Mouse (Mus musculus) forebrain, embryonic 12.5 days (tissue): Measurements from ENCODE around the gene Ccdc85c. TPM values are rescaled to one million over a fixed set of nuclear protein-coding genes. Genes with fewer than 3 reads are reported as not detected.

ENCODE experiments used
- ATAC-seq: fragments of 200-750 bp; cut with Nextera tagmentation; 2 replicates; pipeline ENCODE4 v1.8.0; 2017; ENCODE audit warnings: moderate TSS enrichment; ENCODE audit not compliant: low FRiP score
- H3K27ac ChIP-seq: fragments of 300-500 bp; sonication (generic); 2 replicates; pipeline ENCODE4 v1.5.1; 2016; ENCODE audit warnings: mild to moderate bottlenecking
- H3K27me3 ChIP-seq: fragments of 300-500 bp; sonication (generic); 2 replicates; pipeline ENCODE4 v1.6.1; 2016; ENCODE audit warnings: mild to moderate bottlenecking
- H3K36me3 ChIP-seq: fragments of 300-500 bp; sonication (generic); replicated peaks from 2 replicates; pipeline ENCODE4 v1.6.1; 2016; ENCODE audit warnings: mild to moderate bottlenecking
- H3K4me1 ChIP-seq: fragments of 300-500 bp; sonication (generic); 2 replicates; pipeline ENCODE4 v1.6.1; 2016
- H3K4me2 ChIP-seq: fragments of 300-500 bp; sonication (generic); 2 replicates; pipeline ENCODE4 v1.6.1; 2016; ENCODE audit warnings: mild to moderate bottlenecking, moderate library complexity
- H3K4me3 ChIP-seq: fragments of 300-500 bp; sonication (generic); replicated peaks from 2 replicates; pipeline ENCODE4 v1.5.1; 2016; ENCODE audit warnings: mild to moderate bottlenecking
- H3K9ac ChIP-seq: fragments of 300-500 bp; sonication (generic); 2 replicates; pipeline ENCODE4 v1.6.1; 2016; ENCODE audit warnings: mild to moderate bottlenecking
- H3K9me3 ChIP-seq: fragments of 300-500 bp; sonication (generic); 2 replicates; pipeline ENCODE4 v1.6.1; 2016
- WGBS: fragments of 180-500 bp; shearing (Covaris S2); methylation state at CpG from one replicate; pipeline ENCODE4 v1.1.7; 2016; 5-methylcytosine and 5-hydroxymethylcytosine counted together
- polyA plus RNA-seq: library from polyadenylated mRNA; unstranded; fragments of >200 nt; fragmentation: Nextera tagmentation; extraction: Ambion mirVana; gene quantifications from 2 replicates; pipeline ENCODE4 v1.2.1, GENCODE M21; 2016

Gene Ccdc85c
- 10.7 and 14.7 TPM in 2 replicates for polyA plus RNA-seq

DNA sequence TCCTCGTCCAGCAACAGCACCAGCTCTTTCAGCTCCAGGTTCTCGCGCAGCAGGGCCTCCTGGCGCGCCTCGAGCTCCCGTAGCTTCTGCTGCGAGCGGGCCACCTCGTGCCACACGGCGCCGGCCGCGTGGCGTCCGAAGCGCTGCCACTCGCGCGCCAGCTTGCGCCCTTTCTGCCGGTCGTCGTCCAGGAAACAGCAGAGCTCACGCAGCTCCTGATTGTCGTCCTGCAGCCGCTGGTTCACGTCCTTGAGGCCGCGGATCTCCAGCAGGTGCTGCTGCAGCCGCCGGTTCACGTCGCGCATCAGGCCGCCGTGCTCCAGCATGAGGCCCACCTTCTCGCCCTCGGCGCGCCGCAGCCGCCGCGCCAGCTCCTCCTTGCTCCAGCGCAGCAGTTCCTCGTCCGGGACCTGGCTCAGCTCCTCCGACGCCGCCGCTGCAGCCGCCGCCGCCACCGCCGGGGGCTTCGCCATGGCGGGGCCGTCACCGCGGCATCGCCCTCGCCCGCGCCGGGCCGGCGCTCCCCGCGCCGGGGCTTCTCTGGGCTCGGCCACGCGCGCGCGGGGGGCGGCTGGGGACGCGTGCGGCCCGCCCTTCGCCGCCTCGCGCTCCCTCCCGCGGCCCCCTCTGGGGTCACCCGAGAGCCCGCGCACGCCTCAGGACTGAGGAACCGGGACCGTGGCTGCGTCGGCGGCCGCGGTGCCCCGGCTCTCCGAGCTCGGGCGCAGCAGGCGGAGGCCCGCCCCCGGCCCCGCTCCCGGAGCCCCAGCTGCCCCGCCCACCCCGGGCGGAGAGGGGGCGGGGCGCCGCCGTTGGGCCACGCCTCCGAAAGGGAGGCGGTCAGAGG, at the start of gene Ccdc85c:
Gene Ccdc85c, minus strand, starts transcription at position 765 of the 847 bp plus-strand sequence.
- Histone ChIP-seq H3K4me3 (peak within 1 kb of the TSS; percentile 82), H3K4me1 (peaks cover 78% of the 10 kb centered on the region), H3K36me3 (no peaks in the 10 kb centered on the region; the same call in 1 of the 2 replicates), H3K27me3 (no peaks in the 10 kb centered on the region), H3K4me2 (peak within 1 kb of the TSS; percentile 98), H3K9ac (peak within 1 kb of the TSS; percentile 92), H3K9me3 (no peaks in the 10 kb centered on the region), H3K27ac (peak within 1 kb of the TSS; percentile 94)
- WGBS, result under 1% methylated on average over 98 of the region's 120 CpGs
- ATAC-seq, result no peak

DNA sequence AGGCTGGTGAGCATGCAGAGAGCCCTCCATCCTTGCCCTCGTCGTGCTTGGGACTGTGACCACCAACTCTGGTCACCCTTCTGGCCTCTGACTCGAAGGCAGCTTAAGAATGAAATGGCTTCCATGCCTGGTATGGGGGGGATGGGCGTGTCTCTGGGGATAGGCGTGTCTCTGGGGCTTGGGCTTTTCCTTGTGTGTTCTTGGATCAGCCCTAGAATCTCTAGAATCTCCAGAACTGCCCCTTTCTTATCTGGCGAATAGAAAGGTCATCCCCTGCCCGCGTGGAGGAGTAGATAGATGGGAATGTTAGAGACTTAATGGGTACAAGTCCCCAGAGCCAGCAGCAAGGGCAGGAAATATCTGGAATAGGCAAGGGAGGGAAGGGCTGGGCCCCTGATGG, 44.9 kb upstream of the Ccdc85c start:
- H3K9ac ChIP-seq, result 0 out of 2 replicates have a peak overlapping the region, but pooled peaks have one; percentile 21

DNA sequence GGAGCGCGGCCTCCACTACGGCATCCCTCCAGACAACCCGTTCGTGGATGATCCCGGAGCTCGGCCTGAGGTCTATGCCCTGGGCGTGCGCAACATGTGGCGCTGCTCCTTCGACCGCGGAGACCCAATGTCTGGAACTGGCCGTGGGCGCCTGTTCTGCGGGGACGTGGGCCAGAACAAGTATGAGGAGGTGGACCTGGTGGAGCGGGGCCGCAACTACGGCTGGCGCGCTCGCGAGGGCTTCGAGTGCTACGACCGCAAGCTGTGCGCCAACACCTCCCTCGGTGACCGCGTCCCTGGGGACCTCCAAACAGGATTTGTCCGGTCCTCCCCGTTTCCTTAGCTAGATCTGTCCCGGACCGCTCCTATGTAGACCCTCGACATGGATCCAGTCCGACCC, 43.3 kb upstream of the Ccdc85c start:
- peak overlapping the region; percentile 14; the same call in 1 of the 2 replicates for H3K9ac ChIP-seq

More for the DNA sequence above, 44.9 kb upstream of the Ccdc85c start:
- WGBS, result 3% methylated on average over 8 of the region's 8 CpGs
- Histone ChIP-seq H3K27ac (peak overlapping the region; percentile 95), H3K27me3 (peaks cover 38% of the 10 kb centered on the region), H3K36me3 (no peaks in the 10 kb centered on the region), H3K4me3 (no peak overlapping the region), H3K4me2 (peak overlapping the region; percentile 3; the same call in 1 of the 2 replicates), H3K9me3 (no peaks in the 10 kb centered on the region), H3K4me1 (peaks cover 78% of the 10 kb centered on the region)
- no peak for ATAC-seq

GRCm38 (mm10) chr12:108317826-108318430, 42.7 kb upstream of the Ccdc85c start:
- peak overlapping the region; percentile 28 for H3K4me2 ChIP-seq
- peaks cover 38% of the 10 kb centered on the region for H3K27me3 ChIP-seq
- H3K9ac ChIP-seq, result no peak overlapping the region
- 13% methylated on average over 18 of the region's 18 CpGs for WGBS
- peak overlapping the region; percentile 13; the same call in 1 of the 2 replicates for H3K4me3 ChIP-seq
- ATAC-seq, result no peak
- H3K36me3 ChIP-seq, result no peaks in the 10 kb centered on the region
- no peaks in the 10 kb centered on the region for H3K9me3 ChIP-seq
- peaks cover 75% of the 10 kb centered on the region for H3K4me1 ChIP-seq
- no peak overlapping the region for H3K27ac ChIP-seq

More for the DNA sequence above, 43.3 kb upstream of the Ccdc85c start:
- Histone ChIP-seq H3K9me3 (no peaks in the 10 kb centered on the region), H3K36me3 (no peaks in the 10 kb centered on the region), H3K27me3 (peaks cover 38% of the 10 kb centered on the region), H3K4me3 (peak overlapping the region; percentile 13; the same call in 1 of the 2 replicates), H3K27ac (no peak overlapping the region), H3K4me2 (peak overlapping the region; percentile 28), H3K4me1 (peaks cover 75% of the 10 kb centered on the region)
- 21% methylated on average over 37 of the region's 37 CpGs for WGBS
- ATAC-seq, result no peak

DNA sequence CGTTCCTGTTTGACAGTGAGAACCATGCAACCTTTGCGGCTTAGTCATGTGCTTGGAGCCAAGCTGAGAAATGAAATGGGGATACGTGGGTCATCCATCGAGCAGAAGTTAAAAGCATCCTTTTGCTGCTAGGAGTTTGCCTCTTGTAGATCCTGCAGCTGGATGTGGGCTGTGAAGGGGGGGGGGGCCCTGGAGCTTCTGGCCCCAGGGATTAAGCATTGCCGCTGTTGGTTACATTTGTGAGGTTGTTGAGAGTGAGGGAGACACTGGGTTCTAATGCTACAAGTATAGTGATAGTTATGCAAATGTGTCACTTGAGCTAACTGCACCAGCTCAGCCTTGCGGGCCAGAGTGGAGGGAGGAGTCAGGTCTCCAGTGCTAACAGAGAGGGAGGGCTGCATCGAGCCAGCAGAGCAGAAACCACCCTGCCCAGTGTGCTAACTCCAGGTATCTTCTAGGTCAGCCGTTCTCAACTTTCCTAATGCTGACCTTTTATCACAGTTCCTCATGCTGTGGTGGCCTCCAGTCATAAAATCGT, 42.0 kb upstream of the Ccdc85c start:
- Histone ChIP-seq H3K4me3 (no peak overlapping the region), H3K9me3 (no peaks in the 10 kb centered on the region), H3K4me2 (no peak overlapping the region), H3K36me3 (no peaks in the 10 kb centered on the region), H3K27ac (no peak overlapping the region), H3K27me3 (peaks cover 38% of the 10 kb centered on the region), H3K9ac (no peak overlapping the region), H3K4me1 (peaks cover 78% of the 10 kb centered on the region)
- no peak for ATAC-seq
- WGBS, result 4% methylated on average over 9 of the region's 9 CpGs

DNA sequence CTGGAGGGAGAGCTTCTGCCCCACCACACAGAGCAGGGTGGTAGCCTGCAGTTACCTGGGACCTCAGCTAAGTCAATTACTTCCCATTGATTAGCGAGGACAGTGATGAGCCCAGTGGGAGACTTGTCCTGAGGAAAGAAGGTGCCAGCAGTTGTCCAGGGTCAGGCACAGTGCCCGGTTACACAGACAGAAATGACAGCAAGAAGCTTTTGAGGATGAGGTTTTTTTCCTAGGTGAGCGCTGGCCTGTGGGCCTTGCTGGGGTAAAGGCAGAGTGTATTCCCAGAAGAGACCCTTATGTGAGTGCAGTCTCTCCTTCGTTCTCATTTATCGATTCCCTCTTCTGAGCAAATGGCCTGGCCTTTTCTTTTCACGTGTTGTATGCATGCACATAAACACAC, 41.4 kb upstream of the Ccdc85c start:
- H3K4me3 ChIP-seq, result no peak overlapping the region
- H3K9ac ChIP-seq, result no peak overlapping the region
- 34% methylated on average over 6 of the region's 6 CpGs for WGBS
- no peaks in the 10 kb centered on the region for H3K9me3 ChIP-seq
- no peak overlapping the region for H3K27ac ChIP-seq
- peaks cover 38% of the 10 kb centered on the region for H3K27me3 ChIP-seq
- H3K4me2 ChIP-seq, result no peak overlapping the region
- peaks cover 75% of the 10 kb centered on the region for H3K4me1 ChIP-seq
- no peak for ATAC-seq
- H3K36me3 ChIP-seq, result 0 out of 2 replicates have a peak, but pooled peaks cover 3% of the 10 kb centered on the region

GRCm38 (mm10) chr12:108315818-108316217, 40.6 kb upstream of the Ccdc85c start:
- 54% methylated on average over 10 of the region's 10 CpGs for WGBS
- H3K27ac ChIP-seq, result no peak overlapping the region
- peaks cover 38% of the 10 kb centered on the region for H3K27me3 ChIP-seq
- no peak overlapping the region for H3K4me3 ChIP-seq
- no peak for ATAC-seq
- no peak overlapping the region for H3K9ac ChIP-seq
- H3K36me3 ChIP-seq, result 0 out of 2 replicates have a peak, but pooled peaks cover 3% of the 10 kb centered on the region
- peaks cover 67% of the 10 kb centered on the region for H3K4me1 ChIP-seq
- no peaks in the 10 kb centered on the region for H3K9me3 ChIP-seq
- H3K4me2 ChIP-seq, result no peak overlapping the region

GRCm38 (mm10) chr12:108313244-108313772, 38.1 kb upstream of the Ccdc85c start:
- Histone ChIP-seq H3K36me3 (0 out of 2 replicates have a peak, but pooled peaks cover 3% of the 10 kb centered on the region), H3K4me2 (no peak overlapping the region), H3K27ac (no peak overlapping the region), H3K4me1 (peaks cover 50% of the 10 kb centered on the region), H3K27me3 (peaks cover 24% of the 10 kb centered on the region), H3K4me3 (no peak overlapping the region), H3K9ac (no peak overlapping the region), H3K9me3 (no peaks in the 10 kb centered on the region)
- no peak for ATAC-seq
- 90% methylated on average over 1 of the region's 1 CpGs for WGBS

DNA sequence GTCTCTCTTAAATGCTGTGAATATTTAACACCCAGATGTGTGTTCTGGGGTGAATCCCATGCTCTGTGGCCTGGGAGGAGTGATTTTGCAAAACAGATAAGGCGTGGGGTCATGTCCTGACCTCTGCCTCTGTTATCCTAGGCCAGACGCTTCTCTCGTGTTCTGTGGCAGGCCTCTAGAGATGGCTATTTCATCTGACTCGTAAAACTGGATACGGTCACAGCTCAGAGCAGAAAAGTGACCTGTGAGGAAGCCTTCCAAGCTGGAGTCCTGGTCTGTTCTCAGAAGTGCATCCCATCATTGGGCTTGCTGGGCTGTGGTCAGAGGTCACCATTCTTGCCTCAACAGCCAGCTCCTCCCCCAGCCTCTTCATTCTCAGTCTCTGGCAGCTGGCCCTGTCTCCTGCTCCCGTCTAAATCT, 37.2 kb upstream of the Ccdc85c start:
- Histone ChIP-seq H3K27ac (0 out of 2 replicates have a peak overlapping the region, but pooled peaks have one; percentile 8), H3K36me3 (0 out of 2 replicates have a peak, but pooled peaks cover 3% of the 10 kb centered on the region), H3K4me2 (no peak overlapping the region), H3K9me3 (no peaks in the 10 kb centered on the region), H3K27me3 (peaks cover 19% of the 10 kb centered on the region), H3K4me3 (no peak overlapping the region), H3K4me1 (peaks cover 45% of the 10 kb centered on the region), H3K9ac (no peak overlapping the region)
- no peak for ATAC-seq
- WGBS, result 55% methylated on average over 6 of the region's 6 CpGs

- no peak overlapping the region for H3K4me2 ChIP-seq
- no peak for ATAC-seq
- no peak overlapping the region for H3K9ac ChIP-seq
- H3K27ac ChIP-seq, result no peak overlapping the region
- peaks cover 14% of the 10 kb centered on the region for H3K27me3 ChIP-seq
- no peak overlapping the region for H3K4me3 ChIP-seq
- H3K4me1 ChIP-seq, result peaks cover 45% of the 10 kb centered on the region
- H3K36me3 ChIP-seq, result 0 out of 2 replicates have a peak, but pooled peaks cover 3% of the 10 kb centered on the region
- H3K9me3 ChIP-seq, result no peaks in the 10 kb centered on the region
- WGBS, result 95% methylated on average over 27 of the region's 27 CpGs
These were observed 36.6 kb upstream of the Ccdc85c start for GRCm38 (mm10) chr12:108311741-108312290.

GRCm38 (mm10) chr12:108310456-108311027, 35.3 kb upstream of the Ccdc85c start:
- H3K27me3 ChIP-seq, result peaks cover 10% of the 10 kb centered on the region
- no peaks in the 10 kb centered on the region for H3K9me3 ChIP-seq
- no peak overlapping the region for H3K9ac ChIP-seq
- peaks cover 44% of the 10 kb centered on the region for H3K4me1 ChIP-seq
- H3K27ac ChIP-seq, result no peak overlapping the region
- 0 out of 2 replicates have a peak, but pooled peaks cover 3% of the 10 kb centered on the region for H3K36me3 ChIP-seq
- no peak overlapping the region for H3K4me2 ChIP-seq
- no peak for ATAC-seq
- 85% methylated on average over 7 of the region's 7 CpGs for WGBS
- H3K4me3 ChIP-seq, result no peak overlapping the region
